Mouse (Mus musculus) heart, embryonic 11.5 days (tissue): ENCODE results near the gene Ppp1r12a. TPM values are rescaled to one million over a fixed set of nuclear protein-coding genes. Genes with fewer than 3 reads are reported as not detected.
A peak's percentile ranks its signal among the peaks of the same experiment; 100 is the strongest.

ENCODE experiments used
- ATAC-seq: fragments of 200-750 bp; cut with Nextera tagmentation; replicated peaks from 2 replicates; pipeline ENCODE4 v1.8.0; 2017; ENCODE audit warnings: moderate library complexity; ENCODE audit not compliant: insufficient number of reproducible peaks, low FRiP score, low TSS enrichment
- H3K27ac ChIP-seq: fragments of 300-500 bp; sonication (generic); 2 replicates; pipeline ENCODE4 v1.5.1; 2014; ENCODE audit warnings: mild to moderate bottlenecking, low read depth, low read length
- H3K27me3 ChIP-seq: fragments of 300-500 bp; sonication (generic); 2 replicates; pipeline ENCODE4 v1.6.1; 2014; ENCODE audit warnings: mild to moderate bottlenecking, low read length, mixed read lengths; ENCODE audit not compliant: control insufficient read depth, insufficient read depth
- H3K36me3 ChIP-seq: fragments of 300-500 bp; sonication (generic); 2 replicates; pipeline ENCODE4 v1.6.1; 2014; ENCODE audit warnings: mild to moderate bottlenecking, low read length, moderate library complexity, mixed read lengths; ENCODE audit not compliant: control insufficient read depth, insufficient read depth
- H3K4me1 ChIP-seq: fragments of 300-500 bp; sonication (generic); 2 replicates; pipeline ENCODE4 v1.6.1; 2014; ENCODE audit warnings: low read length; ENCODE audit not compliant: control insufficient read depth, insufficient read depth
- H3K4me2 ChIP-seq: fragments of 300-500 bp; sonication (generic); 2 replicates; pipeline ENCODE4 v1.6.1; 2014; ENCODE audit warnings: mild to moderate bottlenecking, moderate library complexity
- H3K4me3 ChIP-seq: fragments of 300-500 bp; sonication (generic); 2 replicates; pipeline ENCODE4 v1.5.1; 2014; ENCODE audit warnings: low read depth, low read length
- H3K9ac ChIP-seq: fragments of 300-500 bp; sonication (generic); 2 replicates; pipeline ENCODE4 v1.6.1; 2014; ENCODE audit warnings: mild to moderate bottlenecking, low read depth, low read length, moderate library complexity
- H3K9me3 ChIP-seq: fragments of 300-500 bp; sonication (generic); replicated peaks from 2 replicates; pipeline ENCODE4 v1.6.1; 2016; ENCODE audit warnings: low read length; ENCODE audit not compliant: control insufficient read depth
- WGBS: fragments of 180-500 bp; shearing (Covaris S2); extraction: QIAGEN DNeasy Blood & Tissue Kit; methylation state at CpG from one replicate; pipeline ENCODE4 v1.1.7; 2014; ENCODE audit not compliant: insufficient replicate concordance; 5-methylcytosine and 5-hydroxymethylcytosine counted together
- polyA plus RNA-seq: library from polyadenylated mRNA; unstranded; fragments of >200 nt; fragmentation: Nextera tagmentation; extraction: Ambion mirVana; gene quantifications from 2 replicates; pipeline ENCODE4 v1.2.1, GENCODE M21; 2014

Gene Ppp1r12a
- polyA plus RNA-seq, 1 experiment from 2014 or later: 120 TPM

GRCm38 (mm10) chr10:108331784-108332561 lies 170.0 kb downstream of the Ppp1r12a start, which contains the start of gene Pawr:
Gene Pawr, plus strand, starts transcription at chr10:108332121.
- Histone ChIP-seq H3K9me3 (no peaks in the 10 kb centered on the region), H3K4me3 (peak within 1 kb of the TSS; percentile 92), H3K4me1 (peaks cover 2% of the 10 kb centered on the region; the same call in 1 of the 2 replicates), H3K9ac (peak within 1 kb of the TSS; percentile 94), H3K36me3 (no peaks in the 10 kb centered on the region), H3K4me2 (peak within 1 kb of the TSS; percentile 78), H3K27ac (peak within 1 kb of the TSS; percentile 83), H3K27me3 (peaks cover 9% of the 10 kb centered on the region)
- under 1% methylated on average over 78 of the region's 85 CpGs for WGBS
- peak; percentile 94 for ATAC-seq

- H3K27ac ChIP-seq: peak overlapping the region; percentile 83
- no peaks in the 10 kb centered on the region for H3K36me3 ChIP-seq
- H3K4me3 ChIP-seq: peak overlapping the region; percentile 92
- H3K9ac ChIP-seq: peak overlapping the region; percentile 94
- ATAC-seq: peak; percentile 70
- no peaks in the 10 kb centered on the region for H3K9me3 ChIP-seq
- H3K4me2 ChIP-seq: peak overlapping the region; percentile 78
- WGBS: under 1% methylated on average over 103 of the region's 129 CpGs
- H3K27me3 ChIP-seq: peaks cover 9% of the 10 kb centered on the region
- peaks cover 2% of the 10 kb centered on the region; the same call in 1 of the 2 replicates for H3K4me1 ChIP-seq
Observed at GRCm38 (mm10) chr10:108332571-108333541, 170.9 kb downstream of the Ppp1r12a start.

- peak overlapping the region; percentile 94 for H3K9ac ChIP-seq
- H3K27ac ChIP-seq: no peak overlapping the region
- 3% methylated on average over 12 of the region's 12 CpGs for WGBS
- H3K9me3 ChIP-seq: no peaks in the 10 kb centered on the region
- H3K4me1 ChIP-seq: peaks cover 2% of the 10 kb centered on the region; the same call in 1 of the 2 replicates
- H3K4me3 ChIP-seq: peak overlapping the region; percentile 92
- no peaks in the 10 kb centered on the region for H3K36me3 ChIP-seq
- H3K4me2 ChIP-seq: peak overlapping the region; percentile 78
- no peak for ATAC-seq
- peaks cover 9% of the 10 kb centered on the region for H3K27me3 ChIP-seq
Observed at GRCm38 (mm10) chr10:108333642-108334041, 171.6 kb downstream of the Ppp1r12a start.

Other genes with a start within 250 kb of the Ppp1r12a start
- 16.8 and 18.7 TPM in 2 replicates for gene Pawr, start 169.9 kb downstream of the Ppp1r12a start, polyA plus RNA-seq